Mouse (Mus musculus) embryonic facial prominence, embryonic 11.5 days (tissue): ENCODE data around the gene Fam155a. TPM values are rescaled to one million over a fixed set of nuclear protein-coding genes. Genes with fewer than 3 reads are reported as not detected.
"Not testable (repeated sequence)": the region's sequence is repeated elsewhere in the genome, so short reads cannot be mapped to it uniquely, and the experiment has no call there.

ENCODE experiments used
- ATAC-seq: fragments of 200-750 bp; cut with Nextera tagmentation; replicated peaks from 2 replicates; pipeline ENCODE4 v1.8.0; 2017; ENCODE audit warnings: low read depth; ENCODE audit not compliant: insufficient number of reproducible peaks, low FRiP score, low TSS enrichment
- DNase-seq: peaks from one replicate; pipeline ENCODE4 v3.0.0-alpha.2; 2015; ENCODE audit warnings: low spot score
- H3K27ac ChIP-seq: fragments of 300-500 bp; sonication (generic); replicated peaks from 2 replicates; pipeline ENCODE4 v1.5.1; 2014; ENCODE audit warnings: mild to moderate bottlenecking, low read depth, low read length, control low read depth
- H3K27me3 ChIP-seq: fragments of 300-500 bp; sonication (generic); 2 replicates; pipeline ENCODE4 v1.6.1; 2014; ENCODE audit warnings: mild to moderate bottlenecking, low read length, moderate library complexity, mixed read lengths; ENCODE audit not compliant: control insufficient read depth, insufficient read depth
- H3K36me3 ChIP-seq: fragments of 300-500 bp; sonication (generic); replicated peaks from 2 replicates; pipeline ENCODE4 v1.6.1; 2014; ENCODE audit warnings: low read depth, mild to moderate bottlenecking, low read length, moderate library complexity, mixed read lengths; ENCODE audit not compliant: control insufficient read depth, insufficient read depth
- H3K4me1 ChIP-seq: fragments of 300-500 bp; sonication (generic); 2 replicates; pipeline ENCODE4 v1.6.1; 2014; ENCODE audit warnings: low read length, mixed read lengths; ENCODE audit not compliant: control insufficient read depth, insufficient read depth
- H3K4me2 ChIP-seq: fragments of 300-500 bp; sonication (generic); 2 replicates; pipeline ENCODE4 v1.6.1; 2014; ENCODE audit warnings: low read depth, mild to moderate bottlenecking, control low read depth, low read length, moderate library complexity
- H3K4me3 ChIP-seq: fragments of 300-500 bp; sonication (generic); 2 replicates; pipeline ENCODE4 v1.5.1; 2014; ENCODE audit warnings: low read depth, low read length, control low read depth
- H3K9ac ChIP-seq: fragments of 300-500 bp; sonication (generic); replicated peaks from 2 replicates; pipeline ENCODE4 v1.6.1; 2014; ENCODE audit warnings: mild to moderate bottlenecking, control low read depth, low read length
- H3K9me3 ChIP-seq: fragments of 300-500 bp; sonication (generic); replicated peaks from 2 replicates; pipeline ENCODE4 v1.6.1; 2016; ENCODE audit warnings: mild to moderate bottlenecking, low read length, inconsistent platforms, mixed read lengths; ENCODE audit not compliant: control insufficient read depth
- WGBS: fragments of 180-500 bp; shearing (Covaris S2); extraction: QIAGEN DNeasy Blood & Tissue Kit; methylation state at CpG from one replicate; pipeline ENCODE4 v1.1.7; 2014; 5-methylcytosine and 5-hydroxymethylcytosine counted together
- polyA plus RNA-seq: library from polyadenylated mRNA; unstranded; fragments of >200 nt; fragmentation: Nextera tagmentation; extraction: Ambion mirVana; gene quantifications from 2 replicates; pipeline ENCODE4 v1.2.1, GENCODE M21; 2014

The Fam155a gene
- polyA plus RNA-seq, 1 experiment from 2014 or later, result 0.83 TPM

DNA sequence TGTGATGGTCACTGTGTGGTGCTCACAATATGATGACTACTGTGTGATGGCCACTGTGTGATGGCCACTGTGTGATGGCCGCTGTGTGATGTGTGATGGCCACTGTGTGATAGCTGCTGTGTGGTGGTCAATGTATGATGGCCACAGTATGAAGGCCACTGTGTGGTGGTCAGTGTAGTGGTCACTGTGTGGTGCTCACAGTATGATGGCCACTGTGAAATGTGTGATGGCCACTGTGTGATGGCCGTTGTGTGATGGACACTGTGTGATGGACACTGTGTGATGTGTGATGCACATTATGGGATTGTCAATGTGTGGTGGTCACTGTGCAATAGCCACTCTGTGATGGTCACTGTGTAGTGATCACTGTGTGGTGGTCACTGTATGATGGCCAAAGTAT is 380.7 kb downstream of the Fam155a start:
- H3K9me3 ChIP-seq, H3K27me3 ChIP-seq, H3K9ac ChIP-seq, H3K4me1 ChIP-seq, H3K4me2 ChIP-seq, DNase-seq, H3K27ac ChIP-seq, H3K4me3 ChIP-seq, H3K36me3 ChIP-seq: not testable (repeated sequence)
- ATAC-seq, result 0 out of 2 replicates have a peak, but pooled peaks have one; percentile 44
- 90% methylated on average over 2 of the region's 2 CpGs for WGBS

DNA sequence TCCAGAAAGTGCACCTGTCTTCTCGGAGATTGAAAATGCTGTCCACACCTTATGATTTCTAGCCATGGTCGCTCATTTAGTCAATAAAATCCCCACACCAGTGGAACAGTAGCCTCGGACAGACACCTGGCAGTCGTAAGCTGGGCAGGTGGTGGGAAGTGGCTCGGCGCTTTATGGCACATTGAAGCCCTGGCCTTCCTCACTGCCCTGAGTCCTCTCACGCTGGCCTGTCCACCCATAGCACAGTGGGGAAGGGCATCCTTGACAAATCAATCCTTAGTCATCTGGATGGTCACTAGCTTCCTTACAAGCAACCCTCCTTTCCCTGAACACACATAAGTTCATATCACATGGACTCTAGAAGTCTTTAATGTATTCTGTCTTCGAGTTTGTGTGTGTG is 401.8 kb downstream of the Fam155a start:
- 85% methylated on average over 8 of the region's 8 CpGs for WGBS
- ATAC-seq (no peak), DNase-seq (no peak)

DNA sequence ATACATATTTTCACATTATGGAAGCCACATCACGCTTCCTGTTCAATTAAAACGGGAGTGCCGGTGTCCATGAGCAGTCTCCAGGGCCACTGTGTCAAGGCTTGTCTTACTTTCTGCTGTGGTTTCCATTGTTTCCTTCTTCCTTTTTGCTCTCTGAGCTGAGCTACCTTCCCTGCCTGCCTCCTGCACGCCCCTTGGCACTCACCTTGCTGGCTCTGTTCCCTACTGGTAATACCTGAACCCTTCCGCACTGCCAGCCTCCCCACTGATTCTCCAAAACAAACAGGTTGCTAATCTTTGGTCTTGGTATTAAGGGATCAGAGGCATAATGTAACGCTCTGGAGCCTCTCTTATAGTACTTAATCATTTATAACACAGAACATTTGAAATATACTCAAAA is 403.2 kb downstream of the Fam155a start:
- Histone ChIP-seq H3K27me3 (no peaks in the 10 kb centered on the region), H3K27ac (no peak overlapping the region), H3K9ac (no peak overlapping the region), H3K9me3 (no peaks in the 10 kb centered on the region), H3K4me1 (no peaks in the 10 kb centered on the region), H3K4me3 (no peak overlapping the region), H3K36me3 (no peaks in the 10 kb centered on the region), H3K4me2 (no peak overlapping the region)
- DNase-seq (no peak), ATAC-seq (no peak)
- 69% methylated on average over 6 of the region's 6 CpGs for WGBS

More for the DNA sequence above, 401.8 kb downstream of the Fam155a start:
- Histone ChIP-seq H3K36me3 (no peaks in the 10 kb centered on the region), H3K4me1 (no peaks in the 10 kb centered on the region), H3K4me3 (no peak overlapping the region), H3K4me2 (no peak overlapping the region), H3K27me3 (no peaks in the 10 kb centered on the region), H3K9me3 (no peaks in the 10 kb centered on the region), H3K9ac (no peak overlapping the region), H3K27ac (no peak overlapping the region)

DNA sequence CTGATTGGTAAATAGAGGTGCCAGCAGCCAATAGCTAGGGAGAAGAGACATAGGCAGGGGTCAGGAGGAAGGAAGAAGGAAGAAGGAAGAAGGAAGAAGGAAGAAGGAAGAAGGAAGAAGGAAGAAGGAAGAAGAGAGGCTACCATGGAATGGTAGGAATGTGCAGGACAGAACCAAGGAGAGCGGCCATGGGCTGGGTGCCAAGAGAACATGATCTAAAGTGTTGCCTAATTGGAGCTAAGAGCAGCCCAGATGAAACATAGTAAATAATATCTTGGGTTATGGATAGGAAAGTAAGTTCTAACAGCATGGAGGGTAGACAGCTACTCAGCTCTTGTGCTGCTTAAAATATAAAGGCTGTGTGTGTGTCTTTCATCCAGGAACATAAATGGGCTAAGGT is 405.6 kb downstream of the Fam155a start:
- Histone ChIP-seq H3K27ac (no peak overlapping the region), H3K4me3 (no peak overlapping the region), H3K4me1 (no peaks in the 10 kb centered on the region), H3K9me3 (no peaks in the 10 kb centered on the region), H3K27me3 (no peaks in the 10 kb centered on the region), H3K9ac (no peak overlapping the region), H3K4me2 (no peak overlapping the region), H3K36me3 (no peaks in the 10 kb centered on the region)
- DNase-seq (no peak), ATAC-seq (no peak)
- WGBS, result 85% methylated on average over 1 of the region's 1 CpGs

DNA sequence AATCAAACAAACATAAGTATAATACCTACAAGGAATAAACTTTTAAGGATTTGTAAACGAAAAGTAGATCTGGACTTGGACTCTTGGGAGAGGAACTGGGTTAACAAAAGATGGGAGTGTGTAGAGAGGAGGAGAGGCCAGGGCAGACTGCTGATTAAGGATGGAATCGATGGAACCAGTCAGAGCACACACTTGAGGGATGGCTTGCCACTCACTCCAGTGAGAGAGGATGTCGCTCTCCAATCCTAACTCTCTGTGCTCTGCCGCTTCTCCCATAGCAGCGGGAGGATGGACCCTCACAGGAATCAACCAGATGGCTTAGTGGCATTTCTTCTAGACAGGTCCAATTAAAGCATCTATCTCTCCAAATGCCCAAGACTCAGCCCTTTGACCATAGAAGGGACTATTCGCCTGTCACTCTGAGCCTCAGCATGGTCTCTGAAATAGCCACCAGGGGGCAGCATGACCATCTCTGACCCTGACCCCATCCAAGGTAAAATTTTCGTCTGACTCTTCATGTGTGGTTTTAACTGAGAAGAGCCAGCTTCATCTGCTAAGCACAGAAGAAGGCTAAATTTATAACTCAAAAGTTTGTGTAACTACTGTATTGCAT is 422.3 kb downstream of the Fam155a start:
- no peak overlapping the region for H3K27ac ChIP-seq
- H3K4me3 ChIP-seq, result no peak overlapping the region
- H3K9me3 ChIP-seq, result no peaks in the 10 kb centered on the region
- H3K9ac ChIP-seq, result no peak overlapping the region
- ATAC-seq, result 0 out of 2 replicates have a peak, but pooled peaks have one; percentile 14
- H3K27me3 ChIP-seq, result no peaks in the 10 kb centered on the region
- no peaks in the 10 kb centered on the region for H3K4me1 ChIP-seq
- peak; percentile 74 for DNase-seq
- 53% methylated on average over 7 of the region's 7 CpGs for WGBS
- no peak overlapping the region for H3K4me2 ChIP-seq
- H3K36me3 ChIP-seq, result no peaks in the 10 kb centered on the region

DNA sequence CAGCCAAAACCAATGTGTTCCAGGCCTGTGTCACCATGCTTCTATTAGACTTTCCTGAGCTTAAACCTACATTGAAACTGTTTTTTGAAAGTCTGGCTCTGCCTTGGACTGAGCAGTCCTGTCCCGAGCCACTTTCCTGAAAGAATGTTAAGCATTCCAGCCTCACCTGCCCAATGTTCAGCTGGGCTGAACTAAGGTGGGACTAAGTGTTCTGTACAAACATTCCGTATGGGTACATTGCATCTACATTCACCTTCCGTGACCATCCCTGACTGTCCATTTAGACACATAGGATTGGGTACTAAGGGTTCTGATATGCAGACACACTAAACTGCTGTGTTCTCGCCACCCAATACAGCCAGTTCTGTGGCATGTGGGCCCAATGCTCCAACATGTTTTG is 423.8 kb downstream of the Fam155a start:
- Histone ChIP-seq H3K36me3 (no peaks in the 10 kb centered on the region), H3K27me3 (no peaks in the 10 kb centered on the region), H3K4me2 (no peak overlapping the region), H3K9me3 (no peaks in the 10 kb centered on the region), H3K4me3 (no peak overlapping the region), H3K4me1 (no peaks in the 10 kb centered on the region), H3K27ac (no peak overlapping the region), H3K9ac (no peak overlapping the region)
- 80% methylated on average over 4 of the region's 4 CpGs for WGBS
- ATAC-seq, result no peak
- no peak for DNase-seq

DNA sequence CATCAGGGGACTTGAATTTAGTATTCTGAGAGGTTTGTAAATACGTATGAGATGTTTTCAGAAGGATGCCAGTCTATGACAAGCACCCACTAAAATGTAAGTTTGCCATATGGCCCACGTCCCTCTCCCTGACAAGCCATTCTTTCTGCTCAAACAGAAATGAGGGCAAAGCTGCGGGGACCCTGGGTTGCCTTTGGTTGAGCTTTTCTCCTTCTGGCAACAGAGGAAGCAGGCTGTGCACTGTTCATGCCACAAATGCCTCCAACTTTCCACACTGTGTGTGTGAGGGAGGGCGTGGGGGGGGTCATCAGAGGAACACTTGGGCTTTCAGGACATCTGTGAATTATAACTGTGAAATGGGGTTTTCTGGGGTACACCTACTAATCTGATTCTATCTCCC is 426.8 kb downstream of the Fam155a start:
- no peak for DNase-seq
- Histone ChIP-seq H3K27ac (no peak overlapping the region), H3K9ac (no peak overlapping the region), H3K27me3 (no peaks in the 10 kb centered on the region), H3K4me2 (no peak overlapping the region), H3K36me3 (no peaks in the 10 kb centered on the region), H3K4me3 (no peak overlapping the region), H3K4me1 (no peaks in the 10 kb centered on the region), H3K9me3 (no peaks in the 10 kb centered on the region)
- no peak for ATAC-seq
- WGBS, result 72% methylated on average over 4 of the region's 4 CpGs

DNA sequence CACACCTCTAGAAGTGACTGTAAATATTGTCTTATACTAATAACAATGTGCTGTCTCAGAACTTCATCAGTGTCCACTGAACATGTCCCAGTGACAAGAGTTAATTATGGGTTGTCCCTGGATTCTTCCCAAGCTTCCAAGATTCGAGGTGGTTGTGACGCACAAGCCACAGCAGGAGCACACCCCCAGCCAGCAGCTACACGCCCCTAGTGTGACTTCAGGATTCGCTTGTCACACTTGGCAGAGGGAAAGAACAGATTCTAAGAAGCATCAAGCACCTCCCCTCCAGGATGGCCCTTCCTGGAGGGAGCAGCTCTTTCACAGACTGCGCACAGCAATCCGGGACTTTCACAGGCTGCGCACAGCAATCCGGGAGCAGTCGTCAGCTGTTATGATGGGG is 428.0 kb downstream of the Fam155a start:
- H3K27ac ChIP-seq, result no peak overlapping the region
- H3K36me3 ChIP-seq, result no peaks in the 10 kb centered on the region
- H3K9me3 ChIP-seq, result no peaks in the 10 kb centered on the region
- ATAC-seq (no peak), DNase-seq (no peak)
- no peaks in the 10 kb centered on the region for H3K4me1 ChIP-seq
- no peak overlapping the region for H3K4me3 ChIP-seq
- H3K27me3 ChIP-seq, result no peaks in the 10 kb centered on the region
- no peak overlapping the region for H3K9ac ChIP-seq
- 81% methylated on average over 9 of the region's 9 CpGs for WGBS
- no peak overlapping the region for H3K4me2 ChIP-seq
